Mouse (Mus musculus) left cerebral cortex, adult 2 months (tissue): Measurements from ENCODE around the gene Sdccag8. TPM values are rescaled to one million over a fixed set of nuclear protein-coding genes. Genes with fewer than 3 reads are reported as not detected.

Experiments used
- DNase-seq, 2 experiments: peaks; one replicate each; pipeline ENCODE4 v3.0.0; 2021 to 2022; ENCODE audit warnings: low spot score in 2 of 2, mixed read lengths in 1 of 2; ENCODE audit errors: extremely low spot score in 1 of 2
- H3K27ac ChIP-seq: fragments of 200-600 bp; 2 replicates; pipeline ENCODE4 v1.8.1; 2022
- H3K4me3 ChIP-seq: fragments of 200-600 bp; 2 replicates; pipeline ENCODE4 v1.8.1; 2022
- CTCF ChIP-seq: fragments of 200-600 bp; IDR thresholded peaks from 2 replicates; pipeline ENCODE4 v1.8.1; 2022; ENCODE audit warnings: antibody characterized with exemption, mild to moderate bottlenecking, moderate library complexity
- intact Hi-C: fragments of 180-260 bp; cut with DNase I; formaldehyde crosslinking; loops from one replicate; pipeline ENCODE4 v1.15.1; 2025
- total RNA-seq, 2 experiments: library from RNA; stranded (reverse); gene quantifications; 2 replicates each; pipeline ENCODE4 v1.2.3; 2021

Sdccag8 gene
- total RNA-seq, 2 experiments from 2014 or later = 17.6 TPM

- peak overlapping the region; percentile 70 for H3K27ac ChIP-seq
- H3K4me3 ChIP-seq = no peak overlapping the region
- TF ChIP-seq CTCF = no peak
- no peak for DNase-seq
- intact Hi-C loops = no loop called here
Observed at GRCm38 (mm10) chr1:176885207-176885933, 70.9 kb downstream of the Sdccag8 start.

GRCm38 (mm10) chr1:176886002-176886401 lies 71.5 kb downstream of the Sdccag8 start:
- DNase-seq = no peak
- no peak overlapping the region for H3K27ac ChIP-seq
- TF ChIP-seq CTCF = no peak
- H3K4me3 ChIP-seq = no peak overlapping the region
- intact Hi-C loops = no loop called here

GRCm38 (mm10) chr1:176903741-176904140 lies 89.3 kb downstream of the Sdccag8 start:
- intact Hi-C loops = no loop called here
- no peak for TF ChIP-seq CTCF
- Histone ChIP-seq H3K4me3 (no peak overlapping the region), H3K27ac (no peak overlapping the region)
- DNase-seq = no peak

- H3K27ac ChIP-seq = no peak overlapping the region
- DNase-seq = no peak
- no peak overlapping the region for H3K4me3 ChIP-seq
- TF ChIP-seq CTCF = no peak
- intact Hi-C loops = no loop called here
Observed at GRCm38 (mm10) chr1:176915946-176916345, 101.5 kb downstream of the Sdccag8 start.

- DNase-seq = peak in 1 of 2 experiments; percentile 13
- TF ChIP-seq CTCF = no peak
- Histone ChIP-seq H3K27ac (peak overlapping the region; percentile 44; the same call in 1 of the 2 replicates), H3K4me3 (no peak overlapping the region)
- intact Hi-C loops = no loop called here
Observed at GRCm38 (mm10) chr1:176919486-176919885, 105.0 kb downstream of the Sdccag8 start.

- intact Hi-C loops = no loop called here
- no peak for TF ChIP-seq CTCF
- Histone ChIP-seq H3K27ac (peak overlapping the region; percentile 69), H3K4me3 (no peak overlapping the region)
- DNase-seq = peak in 1 of 2 experiments; percentile 8
Observed at GRCm38 (mm10) chr1:176922842-176923241, 108.4 kb downstream of the Sdccag8 start.

- intact Hi-C loops = loop anchor here (5.0 kb wide), 1 partner anchor 381 kb away; no protein-coding TSS in a partner anchor
- peak overlapping the region; percentile 42 for H3K27ac ChIP-seq
- DNase-seq = peak in 1 of 2 experiments; percentile 2
- TF ChIP-seq CTCF = no peak
- H3K4me3 ChIP-seq = no peak overlapping the region
Observed at GRCm38 (mm10) chr1:176926009-176926408, 111.5 kb downstream of the Sdccag8 start.

- Histone ChIP-seq H3K27ac (peak overlapping the region; percentile 94), H3K4me3 (no peak overlapping the region)
- peak; percentile 4 for TF ChIP-seq CTCF
- peak in 1 of 2 experiments; percentile 59 for DNase-seq
- intact Hi-C loops = loop anchor here (5.0 kb wide), 1 partner anchor 380 kb away; no protein-coding TSS in a partner anchor
Observed at GRCm38 (mm10) chr1:176927312-176927711, 112.9 kb downstream of the Sdccag8 start.

GRCm38 (mm10) chr1:176929710-176930109 lies 115.2 kb downstream of the Sdccag8 start:
- intact Hi-C loops = loop anchor here (5.0 to 10.0 kb wide), 3 partner anchors 215 to 518 kb away; no protein-coding TSS in a partner anchor
- TF ChIP-seq CTCF = no peak
- Histone ChIP-seq H3K4me3 (no peak overlapping the region), H3K27ac (peak overlapping the region; percentile 94)
- DNase-seq = peak in 1 of 2 experiments; percentile 55

GRCm38 (mm10) chr1:176930574-176930973 lies 116.1 kb downstream of the Sdccag8 start:
- no peak for DNase-seq
- Histone ChIP-seq H3K4me3 (0 out of 2 replicates have a peak overlapping the region, but pooled peaks have one; percentile 1), H3K27ac (peak overlapping the region; percentile 94)
- intact Hi-C loops = loop anchor here (5.0 to 10.0 kb wide), 2 partner anchors 214 to 517 kb away; no protein-coding TSS in a partner anchor
- TF ChIP-seq CTCF = no peak

- Histone ChIP-seq H3K4me3 (0 out of 2 replicates have a peak overlapping the region, but pooled peaks have one; percentile 1), H3K27ac (peak overlapping the region; percentile 94)
- no peak for DNase-seq
- intact Hi-C loops = loop anchor here (5.0 to 10.0 kb wide), 2 partner anchors 214 to 516 kb away; no protein-coding TSS in a partner anchor
- TF ChIP-seq CTCF = no peak
Observed at GRCm38 (mm10) chr1:176930981-176931500, 116.6 kb downstream of the Sdccag8 start.

- TF ChIP-seq CTCF = no peak
- Histone ChIP-seq H3K27ac (peak overlapping the region; percentile 94), H3K4me3 (0 out of 2 replicates have a peak overlapping the region, but pooled peaks have one; percentile 1)
- peak in 1 of 2 experiments; percentile 36 for DNase-seq
- intact Hi-C loops = loop anchor here (5.0 to 10.0 kb wide), 2 partner anchors 213 to 516 kb away; no protein-coding TSS in a partner anchor
Observed at GRCm38 (mm10) chr1:176931511-176931910, 117.1 kb downstream of the Sdccag8 start.
